Mouse (Mus musculus): ENCODE measurements at regions not wholly inside any gene's neighbourhood (a gene's known extent, or its start where the extent isn't known, plus 50 kb on each side); places are given as distances from the start of the nearest gene placed in this dataset.

DNA sequence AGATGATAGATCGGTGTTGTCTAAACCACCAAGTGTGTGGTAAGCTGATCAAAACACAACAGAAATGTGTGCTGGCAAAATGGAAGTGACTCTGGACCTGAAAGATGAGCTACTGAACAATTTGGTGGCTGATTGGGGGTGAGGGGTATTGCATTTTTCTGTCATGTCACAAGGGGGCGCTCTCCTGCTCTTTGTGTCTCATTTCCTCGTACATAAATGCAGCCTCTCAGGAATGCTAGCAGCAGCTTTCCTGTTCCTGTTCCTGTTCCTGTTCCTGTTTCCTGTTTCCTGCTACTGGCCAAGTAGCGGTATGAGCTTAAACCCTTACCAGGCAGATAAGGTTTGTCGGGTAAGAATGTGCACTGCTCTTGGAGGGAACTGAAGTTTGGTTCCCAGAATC, 134.7 kb upstream of the Fstl4 start:
- no peak for DNase-seq (ENCODE audit: low spot score)

DNA sequence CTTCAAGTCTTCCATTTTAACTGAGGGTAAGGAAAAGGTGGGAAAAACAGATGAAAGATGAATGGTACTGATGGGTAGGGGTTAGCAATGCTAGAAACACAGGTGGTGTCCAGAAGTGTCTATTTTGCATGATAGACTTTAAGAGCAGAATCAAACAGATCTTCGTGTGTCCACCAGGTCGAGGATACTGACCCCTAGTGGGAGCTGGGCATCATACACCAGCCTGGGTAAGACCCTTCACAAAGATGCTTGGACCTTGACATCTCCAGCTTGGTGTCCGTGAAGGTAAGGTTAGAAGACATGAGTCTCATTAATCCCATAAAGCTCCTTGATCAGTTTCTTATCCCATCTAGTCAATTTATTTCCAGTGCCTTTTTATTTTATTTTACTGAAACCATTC, 132.9 kb upstream of the Fstl4 start:
- no peak for DNase-seq (ENCODE audit: low spot score)

GRCm38 (mm10) chr11:52634189-52634588, 130.2 kb upstream of the Fstl4 start:
- DNase-seq (ENCODE audit: low spot score), result no peak

GRCm38 (mm10) chr11:52635716-52636389, 128.6 kb upstream of the Fstl4 start:
- no peak for DNase-seq (ENCODE audit: low spot score)

DNA sequence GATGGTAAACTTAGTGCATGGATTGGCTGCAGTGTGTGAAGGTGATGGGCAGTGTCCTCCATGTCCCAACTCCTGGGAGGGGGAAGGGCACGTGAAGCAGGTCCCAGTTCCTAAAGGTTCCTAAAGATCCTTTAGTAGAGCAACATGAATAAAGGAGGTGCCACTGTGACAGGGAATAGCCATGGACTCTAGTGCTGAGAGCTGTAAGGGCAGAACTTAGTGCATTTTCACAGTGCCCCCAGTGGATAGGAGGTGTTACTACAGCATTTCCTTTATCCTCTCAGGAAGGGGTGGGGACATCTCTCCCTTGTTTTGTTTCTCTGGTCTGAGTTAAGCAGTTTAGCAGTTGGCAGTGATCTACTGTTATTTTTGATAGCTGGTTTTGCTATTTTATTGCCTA, 125.5 kb upstream of the Fstl4 start:
- no peak for DNase-seq (ENCODE audit: low spot score)

DNA sequence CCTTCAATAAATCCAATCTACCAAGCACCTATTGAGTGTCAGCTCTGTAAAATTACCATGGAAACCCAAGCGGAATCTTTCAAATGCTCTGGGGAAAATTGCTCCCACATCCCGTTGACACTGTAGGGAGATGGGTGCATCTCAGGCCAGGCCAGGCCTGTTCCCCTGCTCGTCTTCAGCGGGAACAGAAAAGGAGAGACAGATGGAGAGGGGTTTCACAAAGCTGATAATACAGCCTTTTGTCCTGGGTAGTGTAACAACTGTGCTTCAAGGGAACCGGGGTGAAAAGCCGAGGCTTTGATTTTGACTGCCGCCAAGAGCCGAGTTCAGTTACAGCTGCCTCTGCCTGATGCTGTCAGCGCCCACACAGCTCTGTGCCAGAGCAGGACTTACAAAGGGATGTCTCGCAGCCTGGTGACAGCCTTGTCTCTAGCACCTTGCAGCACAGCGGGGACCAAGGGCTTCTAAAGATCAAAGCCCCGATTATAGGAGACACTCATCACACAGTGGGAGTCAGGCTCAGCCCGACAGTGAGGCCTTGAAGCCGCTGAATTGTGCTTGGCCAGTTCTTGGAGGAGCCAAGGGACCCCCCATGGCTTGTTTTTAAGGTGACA, 122.6 kb upstream of the Fstl4 start:
- no peak for DNase-seq (ENCODE audit: low spot score)

DNA sequence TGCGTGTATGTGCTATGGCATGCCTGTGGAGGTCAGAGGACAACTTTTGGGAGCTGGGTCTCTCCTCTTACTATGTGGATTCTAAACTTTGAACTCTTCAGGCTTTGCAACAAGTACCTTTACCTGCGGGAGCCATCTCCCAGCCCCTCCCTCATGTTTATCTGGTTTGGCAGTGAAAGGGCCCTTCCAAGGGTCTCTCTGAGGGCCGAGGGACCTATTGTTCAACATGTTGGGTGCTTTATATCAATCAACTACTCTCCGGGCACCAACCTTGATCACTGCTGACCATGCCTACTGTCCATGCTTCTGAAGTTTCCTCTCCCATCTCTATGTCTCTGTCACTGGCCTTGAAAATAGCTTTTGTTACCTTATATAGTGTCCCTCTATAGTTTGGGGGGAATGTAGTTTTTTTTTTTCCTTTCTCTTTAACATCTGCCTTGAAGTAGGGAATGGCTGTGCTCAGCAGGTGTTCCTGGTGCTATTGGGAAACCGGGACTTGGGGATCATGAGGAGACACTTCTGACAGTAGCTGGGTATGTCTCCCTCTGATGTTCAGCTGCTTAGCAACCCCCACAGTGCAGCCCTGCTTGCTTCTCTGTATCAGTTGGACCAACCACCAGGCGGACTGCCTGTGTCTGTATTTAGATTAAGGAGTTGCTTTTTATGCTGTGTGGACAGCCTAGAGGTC, 120.2 kb upstream of the Fstl4 start:
- DNase-seq (ENCODE audit: low spot score), result no peak

GRCm38 (mm10) chr11:52648176-52648839, 116.1 kb upstream of the Fstl4 start:
- DNase-seq (ENCODE audit: low spot score), result no peak

DNA sequence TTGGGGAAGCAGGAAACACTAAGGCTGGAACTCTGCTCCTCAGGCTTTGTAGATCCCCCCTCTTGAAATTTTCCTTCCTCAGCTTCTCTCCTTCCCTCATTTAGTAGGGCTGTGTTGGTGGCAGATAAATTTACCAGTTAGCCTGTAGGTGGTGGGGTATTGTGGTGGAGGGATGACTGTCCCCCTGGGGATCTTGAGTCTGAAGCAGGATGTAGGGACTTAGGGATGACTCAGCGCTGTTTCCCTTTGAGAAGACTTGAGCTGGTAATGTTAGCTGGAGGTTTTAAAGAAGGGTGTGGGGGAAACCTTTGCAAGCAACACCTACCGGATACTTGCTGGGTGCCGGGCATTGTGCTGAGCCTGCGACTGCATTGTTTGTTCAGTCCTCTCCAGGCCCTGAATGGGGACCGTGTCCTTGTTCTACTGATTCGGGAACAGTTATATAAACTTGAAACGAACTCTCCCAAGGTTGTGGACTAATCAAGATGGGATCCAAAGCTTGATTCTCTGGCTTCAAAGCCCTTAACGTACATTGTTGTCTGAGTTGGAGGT, 115.5 kb upstream of the Fstl4 start:
- DNase-seq (ENCODE audit: low spot score), result no peak

- no peak for DNase-seq (ENCODE audit: low spot score)
These were observed 109.8 kb upstream of the Fstl4 start for GRCm38 (mm10) chr11:52654640-52655039.

- DNase-seq (ENCODE audit: low spot score), result no peak
These were observed 108.5 kb upstream of the Fstl4 start for GRCm38 (mm10) chr11:52655720-52656474.

DNA sequence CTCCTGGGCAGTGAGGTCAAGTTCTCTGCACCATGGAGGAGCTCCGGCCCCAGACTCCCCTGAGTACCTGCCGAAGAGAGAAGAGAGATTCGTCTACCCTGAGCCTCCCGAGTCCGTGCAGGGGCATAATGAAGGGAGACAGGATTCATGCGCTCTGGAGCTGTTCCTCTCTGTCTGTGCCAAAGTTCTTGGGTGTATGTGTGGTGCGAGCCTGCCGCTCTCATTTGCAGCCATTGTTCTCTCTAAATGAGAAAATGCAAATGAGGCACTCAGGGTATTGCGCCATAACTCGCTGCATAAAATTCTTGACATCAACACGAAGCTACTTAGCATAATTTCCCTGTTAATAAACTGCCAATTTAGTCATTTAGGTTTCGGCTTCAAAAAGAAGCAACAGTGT, 103.2 kb upstream of the Fstl4 start:
- no peak for DNase-seq (ENCODE audit: low spot score)

GRCm38 (mm10) chr11:52661894-52662593, 102.4 kb upstream of the Fstl4 start:
- DNase-seq (ENCODE audit: low spot score), result no peak

GRCm38 (mm10) chr11:52665343-52665742, 99.1 kb upstream of the Fstl4 start:
- no peak for DNase-seq (ENCODE audit: low spot score)

GRCm38 (mm10) chr11:52675022-52675421, 89.4 kb upstream of the Fstl4 start:
- DNase-seq (ENCODE audit: low spot score), result no peak

GRCm38 (mm10) chr11:52678259-52678658, 86.2 kb upstream of the Fstl4 start:
- no peak for DNase-seq (ENCODE audit: low spot score)

DNA sequence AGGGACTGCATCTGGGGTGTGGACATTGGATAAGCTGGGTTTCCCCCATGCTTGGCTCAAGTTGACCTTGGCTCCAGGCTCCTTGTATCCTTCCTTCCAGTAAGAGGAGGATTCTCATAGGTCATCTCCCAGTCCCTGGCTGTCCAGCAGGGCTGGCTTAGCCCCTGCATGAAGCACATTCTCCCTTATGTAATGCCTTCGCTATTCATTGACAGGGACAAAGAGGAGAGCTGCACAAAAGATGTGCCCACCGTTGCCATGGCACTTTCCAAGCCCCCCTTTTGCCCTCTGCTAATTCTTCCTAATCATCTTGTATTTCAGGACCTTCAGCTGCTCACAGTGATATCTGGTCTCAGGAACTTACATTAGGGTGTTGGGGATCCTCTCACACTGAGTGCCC, 79.0 kb upstream of the Fstl4 start:
- no peak for DNase-seq (ENCODE audit: low spot score)

- DNase-seq (ENCODE audit: low spot score), result no peak
These were observed 71.7 kb upstream of the Fstl4 start for GRCm38 (mm10) chr11:52692701-52693100.

GRCm38 (mm10) chr11:52701682-52702081, 62.8 kb upstream of the Fstl4 start:
- DNase-seq (ENCODE audit: low spot score), result no peak

DNA sequence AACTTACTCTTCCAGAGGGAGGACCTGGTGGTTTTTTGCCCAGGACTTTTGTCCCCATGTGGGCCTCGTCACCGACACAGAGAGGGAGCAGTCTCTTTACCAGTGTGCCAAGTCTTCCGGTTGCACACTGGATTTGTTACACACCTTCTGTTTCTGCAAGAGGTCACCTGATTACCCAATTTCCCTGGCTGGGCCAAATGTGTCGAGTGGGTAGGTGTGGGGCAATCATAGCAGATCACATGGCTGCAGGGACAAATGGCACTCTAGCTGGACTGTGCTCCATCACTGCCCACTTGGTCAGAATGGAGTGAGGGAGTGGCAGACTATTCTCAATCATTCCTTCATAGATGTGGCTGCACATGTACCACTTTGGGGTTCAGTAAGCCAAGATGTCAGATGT, 61.0 kb upstream of the Fstl4 start:
- no peak for DNase-seq (ENCODE audit: low spot score)
